Mouse (Mus musculus): Measurements from ENCODE around the gene Rab33b.
"Not testable (repeated sequence)": the region's sequence is repeated elsewhere in the genome, so short reads cannot be mapped to it uniquely, and the experiment has no call there.

Gene Rab33b

GRCm38 (mm10) chr3:51483741-51484359 is at the start of gene Rab33b:
TSS of gene Rab33b (plus strand) at chr3:51483920.
- DNase-seq = peak; percentile 98 to 99

DNA sequence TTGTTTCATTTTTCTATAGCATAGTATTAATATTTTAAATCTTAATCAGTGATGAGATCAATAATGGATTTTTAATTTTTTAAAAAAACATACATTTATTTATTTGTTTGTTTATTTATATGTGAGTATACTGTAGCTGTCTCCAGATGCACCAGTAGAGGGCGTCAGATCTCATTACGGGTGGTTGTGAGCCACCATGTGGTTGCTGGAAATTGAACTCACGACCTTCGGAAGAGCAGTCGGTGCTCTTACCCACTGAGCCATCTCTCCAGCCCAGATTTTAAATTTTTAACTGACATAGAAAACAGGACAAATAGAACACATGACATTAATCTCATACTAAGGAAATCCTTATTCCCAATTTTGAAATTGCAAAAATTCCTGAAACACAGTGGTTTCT is 49.4 kb upstream of the Rab33b start:
- DNase-seq = not testable (repeated sequence)

- DNase-seq = no peak
Measured at GRCm38 (mm10) chr3:51434871-51435595, 48.7 kb upstream of the Rab33b start.

GRCm38 (mm10) chr3:51468530-51468929 is 15.2 kb upstream of the Rab33b start:
- no peak for DNase-seq

- DNase-seq = no peak
Measured at GRCm38 (mm10) chr3:51475706-51476105, 8.0 kb upstream of the Rab33b start.

DNA sequence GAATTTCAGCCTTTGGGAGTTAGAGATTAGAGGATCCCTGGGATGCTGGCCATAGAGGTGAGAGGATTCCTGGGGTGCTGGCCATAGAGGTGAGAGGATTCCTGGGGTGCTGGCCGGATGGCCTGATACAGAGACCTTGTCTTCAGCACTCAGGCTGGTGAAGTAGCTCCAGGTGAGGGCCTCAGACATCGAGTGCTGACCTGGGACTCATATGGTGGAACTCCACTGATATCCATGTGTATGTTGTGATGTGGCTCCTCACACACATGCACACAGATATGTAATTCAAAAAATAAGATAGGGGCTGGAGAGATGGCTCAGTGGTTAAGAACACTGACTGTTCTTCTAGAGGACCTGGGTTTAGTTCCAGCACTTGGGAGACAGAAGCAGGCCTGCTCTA is 3.8 kb upstream of the Rab33b start:
- DNase-seq = no peak

DNA sequence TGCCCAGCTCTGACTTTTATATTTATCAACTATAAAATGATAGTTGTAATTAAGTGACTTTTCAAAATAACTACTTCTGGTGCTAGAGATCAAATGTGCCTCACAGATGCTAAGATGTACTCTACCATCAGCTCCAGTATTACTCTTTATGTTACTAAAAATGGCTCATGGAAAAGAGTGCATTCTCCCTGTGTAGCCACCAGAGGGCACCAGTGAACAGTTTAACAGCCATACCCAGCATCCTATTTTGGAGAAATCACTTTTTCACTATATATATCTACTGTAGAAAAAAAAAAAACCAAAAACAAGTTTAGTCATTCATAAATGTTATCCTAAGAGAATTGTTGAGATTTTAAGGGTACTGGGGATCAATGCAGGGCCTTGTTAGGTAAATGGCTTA is 2.7 kb upstream of the Rab33b start:
- peak in 1 of 2 experiments; percentile 68 for DNase-seq

DNA sequence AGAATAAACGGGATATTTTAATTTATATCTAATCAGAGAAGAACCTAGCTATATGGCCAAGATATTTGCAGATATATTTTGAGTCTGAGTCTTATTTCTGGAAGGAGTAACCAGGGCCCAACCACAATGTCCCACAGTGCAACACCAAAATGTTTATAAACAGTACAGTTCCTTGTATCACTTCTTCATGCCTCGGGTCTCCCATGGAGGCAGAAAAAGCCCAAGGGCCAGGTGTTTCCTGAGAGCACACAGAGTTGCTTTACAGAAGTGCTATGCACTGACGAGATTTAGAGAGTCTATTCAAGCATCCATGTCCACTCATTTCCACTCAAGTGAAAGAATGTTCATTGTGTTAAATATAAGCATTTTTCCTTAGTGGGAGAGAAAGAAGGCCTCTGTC is 1.8 kb upstream of the Rab33b start:
- no peak for DNase-seq

DNA sequence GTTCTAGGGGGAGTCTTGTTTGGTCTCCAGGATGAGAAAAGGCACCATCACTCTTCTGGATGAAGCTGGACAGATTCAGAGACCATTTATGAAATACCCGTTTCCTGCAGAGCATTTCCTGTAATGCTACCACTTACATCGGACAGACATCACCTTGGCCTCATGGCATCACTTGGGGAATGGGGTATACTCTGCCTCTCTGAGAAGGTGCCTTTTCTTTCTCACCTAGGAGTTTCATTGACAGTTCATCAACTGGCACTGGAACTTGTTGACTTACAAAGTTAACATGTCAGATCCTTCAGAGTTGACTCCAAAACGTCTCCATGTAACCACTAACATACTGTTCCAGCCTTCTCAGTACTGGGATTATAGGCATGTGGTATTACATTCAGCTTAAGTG is 939 bp upstream of the Rab33b start:
- no peak for DNase-seq

DNA sequence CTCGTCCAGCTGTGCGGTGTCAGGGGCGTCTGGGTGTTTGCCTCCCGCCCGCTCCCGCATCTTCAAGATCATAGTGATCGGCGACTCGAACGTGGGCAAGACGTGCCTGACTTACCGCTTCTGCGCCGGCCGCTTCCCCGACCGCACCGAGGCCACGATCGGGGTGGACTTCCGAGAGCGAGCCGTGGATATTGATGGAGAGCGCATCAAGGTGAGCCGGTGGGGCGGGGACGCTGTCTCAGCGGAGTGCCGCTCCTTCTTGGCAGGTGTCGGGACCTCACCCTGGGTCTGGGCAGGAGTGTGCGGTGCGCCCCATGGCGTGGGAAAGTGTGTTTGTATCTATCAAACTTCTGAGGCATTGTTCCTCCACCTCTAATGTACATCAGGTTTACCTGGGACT is 650 bp downstream of the Rab33b start:
- DNase-seq = no peak

DNA sequence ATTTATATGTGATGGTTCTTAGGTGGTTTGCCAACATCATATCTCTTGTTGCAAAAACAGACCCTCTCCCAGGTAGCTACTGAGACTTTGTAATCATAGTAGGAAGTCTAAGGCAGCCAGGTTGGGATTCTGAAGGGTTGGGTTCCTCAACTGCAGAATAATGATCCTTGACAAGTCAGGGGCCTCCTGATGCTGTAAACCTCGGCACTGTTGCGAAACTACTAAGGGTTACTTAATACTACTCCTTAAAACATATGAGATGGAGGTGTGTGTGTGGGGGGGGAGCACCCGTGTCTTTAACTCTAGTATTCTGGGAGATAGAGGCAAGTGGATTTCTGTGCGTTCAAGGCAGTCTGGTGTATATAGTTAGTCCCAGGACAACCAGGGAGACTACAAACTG is 1.6 kb downstream of the Rab33b start:
- DNase-seq = no peak

- peak; percentile 26 to 41 for DNase-seq
Measured at GRCm38 (mm10) chr3:51486491-51487195, 2.9 kb downstream of the Rab33b start.

GRCm38 (mm10) chr3:51490088-51490753 is 6.5 kb downstream of the Rab33b start:
- DNase-seq = no peak

- DNase-seq = peak in 1 of 2 experiments; percentile 44
Measured at GRCm38 (mm10) chr3:51493272-51493838, 9.6 kb downstream of the Rab33b start.

DNA sequence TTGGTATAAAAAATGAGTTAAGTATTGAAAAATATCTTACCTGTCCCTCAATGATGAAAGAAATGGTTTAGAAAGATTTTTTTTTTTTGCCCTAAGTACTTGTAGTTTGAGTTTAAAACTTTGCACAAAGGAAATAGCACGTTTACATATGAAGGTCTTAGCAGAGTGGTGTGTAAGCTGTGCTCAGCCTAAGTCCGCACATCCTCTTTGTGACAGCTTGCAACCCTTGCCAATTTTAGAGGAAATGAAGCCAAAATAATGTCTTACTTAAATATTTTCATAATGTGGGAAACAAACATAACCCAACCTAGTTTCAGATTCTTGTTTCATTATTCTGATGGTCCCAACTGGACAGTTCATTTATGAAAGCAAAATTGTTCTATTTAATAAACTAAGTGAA is 10.7 kb downstream of the Rab33b start:
- no peak for DNase-seq

GRCm38 (mm10) chr3:51495646-51496045 is 11.9 kb downstream of the Rab33b start:
- DNase-seq = no peak

GRCm38 (mm10) chr3:51497978-51498377 is 14.3 kb downstream of the Rab33b start:
- no peak for DNase-seq

GRCm38 (mm10) chr3:51498659-51499058 is 14.9 kb downstream of the Rab33b start:
- DNase-seq = no peak

- no peak for DNase-seq
Measured at GRCm38 (mm10) chr3:51499876-51500275, 16.2 kb downstream of the Rab33b start.

DNA sequence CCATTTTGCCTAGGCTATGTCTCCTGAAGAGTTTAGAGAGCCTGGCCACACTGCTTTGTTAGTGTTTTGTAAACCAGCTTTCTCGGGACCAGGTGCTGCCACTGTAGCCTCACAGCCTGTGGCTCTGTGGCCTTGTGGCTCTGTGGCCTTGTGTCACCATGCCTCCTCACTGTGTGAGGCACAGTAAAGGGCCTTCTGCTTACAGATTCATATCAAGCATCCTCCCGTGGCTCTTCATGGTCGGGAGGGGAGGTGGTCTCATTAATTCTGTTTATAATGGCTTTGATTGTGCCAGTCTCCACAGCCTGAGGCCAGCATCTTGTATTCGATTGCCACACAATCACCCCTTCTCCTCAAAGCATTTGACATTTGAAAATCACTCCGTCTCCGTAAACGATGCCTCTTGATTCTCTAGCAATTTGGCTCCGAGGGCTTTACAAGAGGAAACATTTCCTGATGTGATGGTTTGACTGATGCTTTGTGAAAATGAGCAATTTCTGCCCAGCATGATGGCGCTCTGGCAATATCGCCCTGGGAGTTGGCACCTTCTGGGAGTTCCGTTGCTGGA is 20.7 kb downstream of the Rab33b start:
- DNase-seq = no peak

GRCm38 (mm10) chr3:51505465-51505864 is 21.7 kb downstream of the Rab33b start:
- DNase-seq = peak; percentile 22 to 67

GRCm38 (mm10) chr3:51510903-51511302 is 27.2 kb downstream of the Rab33b start:
- peak; percentile 61 to 85 for DNase-seq

DNA sequence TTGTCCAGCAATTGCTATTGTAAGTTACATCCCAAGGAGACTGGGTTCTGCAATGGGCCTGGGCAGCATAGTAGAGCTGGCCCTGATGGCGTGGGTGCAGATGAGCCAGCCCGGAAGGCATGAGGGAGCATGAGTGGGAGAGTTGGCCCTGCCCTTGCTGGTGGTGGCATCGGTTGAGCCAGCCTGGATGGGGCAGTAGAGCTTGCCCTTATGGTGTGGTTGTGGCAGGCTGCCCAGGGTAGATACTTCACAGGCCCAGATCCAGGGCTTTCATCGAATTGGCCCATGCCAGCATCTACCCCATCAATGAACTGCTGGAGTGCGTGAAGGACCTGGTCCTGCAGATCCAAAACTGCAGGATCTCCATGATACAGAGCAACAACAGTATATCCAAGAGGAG is 28.3 kb downstream of the Rab33b start:
- DNase-seq = no peak

Data from lung, postnatal 4 days (tissue).